Mouse (Mus musculus) megakaryocyte-erythroid progenitor cell, adult 5-6 weeks (primary cell): ENCODE results near the gene Slc22a1. TPM values are rescaled to one million over a fixed set of nuclear protein-coding genes. Genes with fewer than 3 reads are reported as not detected.

ENCODE experiments used
- ATAC-seq: replicated peaks from 2 replicates; pipeline ENCODE4 v1.8.0; 2016; ENCODE audit warnings: mild to moderate bottlenecking, inconsistent platforms; ENCODE audit not compliant: severe bottlenecking, poor library complexity, low FRiP score, low TSS enrichment
- total RNA-seq, 2 experiments: library from RNA; stranded (forward) in 1 of 2; stranded (reverse) in 1 of 2; fragments of 200-1000, 215-1000 nt in 1 of 2; fragments of >200 nt in 1 of 2; fragmentation: Nextera tagmentation in 1 of 2; gene quantifications; 2 replicates each; pipeline ENCODE4 v1.2.3; 2014 to 2017

The Slc22a1 gene
- total RNA-seq, 2 experiments from 2014 or later, result not detected

DNA sequence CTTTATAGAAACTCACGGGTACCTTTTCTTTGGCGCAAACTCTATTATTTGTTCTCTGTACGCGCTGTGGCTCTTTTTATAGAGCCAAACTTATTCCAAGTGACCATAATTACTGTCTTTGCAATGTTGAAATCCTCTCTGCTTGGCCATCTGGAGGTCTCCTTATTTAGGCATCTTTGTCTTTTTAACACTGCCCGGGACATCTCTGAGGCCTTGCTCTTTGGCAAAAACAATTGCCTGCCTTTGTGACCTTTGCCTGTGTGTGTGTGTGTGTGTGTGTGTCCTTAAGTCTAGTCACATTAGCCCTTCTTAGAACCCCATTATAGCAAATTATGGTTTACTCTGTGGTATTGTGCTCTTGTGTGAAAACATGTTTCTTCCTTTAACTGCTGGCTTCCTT is 30.2 kb downstream of the Slc22a1 start:
- ATAC-seq, result no peak

DNA sequence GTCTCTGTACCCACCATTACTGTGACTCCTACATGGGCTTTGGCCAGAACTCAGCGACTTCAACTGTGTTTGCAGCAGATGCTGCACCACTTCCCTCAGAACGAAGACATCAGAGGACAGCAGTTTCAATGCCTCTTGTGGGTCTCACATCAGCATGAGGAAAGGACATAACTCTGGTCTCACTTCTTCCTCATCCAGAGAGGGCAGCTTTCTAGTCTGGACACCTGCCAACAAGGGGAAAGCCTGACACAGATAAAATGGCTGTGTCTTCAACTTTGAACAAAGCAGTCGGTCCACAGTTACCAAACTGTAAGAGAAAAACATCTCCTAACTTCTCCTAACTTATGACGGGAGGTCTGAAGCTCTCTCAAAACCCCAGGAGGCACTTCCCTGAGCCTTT is 34.5 kb downstream of the Slc22a1 start:
- ATAC-seq, result no peak

DNA sequence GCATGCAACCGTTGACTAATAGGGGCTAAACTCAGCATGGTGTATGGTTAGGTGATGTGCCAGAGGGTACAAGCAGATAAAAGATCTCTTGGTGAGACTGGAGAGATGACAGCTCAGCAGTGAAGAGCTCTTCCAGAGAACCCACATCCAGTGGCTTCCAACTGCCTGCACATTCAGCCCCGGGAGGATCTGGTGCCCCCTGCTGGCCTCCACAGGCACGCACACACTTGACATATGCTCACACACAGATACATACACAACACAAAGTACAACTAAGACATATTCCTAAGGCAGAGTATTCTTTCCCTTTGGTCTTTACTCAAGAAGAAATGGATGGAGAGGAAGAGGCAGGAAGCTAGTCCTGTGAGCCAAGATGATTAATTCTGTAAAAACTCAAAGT is 36.0 kb downstream of the Slc22a1 start:
- no peak for ATAC-seq

DNA sequence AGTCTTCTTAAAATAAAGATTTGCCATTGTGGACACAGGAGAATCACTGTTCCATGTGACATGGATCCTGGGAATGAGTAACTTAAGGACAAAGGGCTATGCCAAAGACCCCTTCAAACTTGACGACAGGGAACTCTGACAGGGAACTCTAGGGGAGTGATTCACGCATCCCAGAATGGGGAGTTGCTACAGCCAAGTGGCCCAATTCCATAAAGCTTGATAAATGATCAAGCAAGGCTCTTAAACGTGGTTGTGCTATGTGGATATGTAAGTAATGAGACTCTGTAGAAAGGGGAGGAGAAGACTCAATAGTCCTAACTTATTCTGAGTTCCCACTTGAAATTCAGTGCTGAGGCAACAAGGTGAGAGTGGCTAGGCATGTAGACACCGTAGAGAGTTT is 40.8 kb downstream of the Slc22a1 start:
- ATAC-seq, result no peak

DNA sequence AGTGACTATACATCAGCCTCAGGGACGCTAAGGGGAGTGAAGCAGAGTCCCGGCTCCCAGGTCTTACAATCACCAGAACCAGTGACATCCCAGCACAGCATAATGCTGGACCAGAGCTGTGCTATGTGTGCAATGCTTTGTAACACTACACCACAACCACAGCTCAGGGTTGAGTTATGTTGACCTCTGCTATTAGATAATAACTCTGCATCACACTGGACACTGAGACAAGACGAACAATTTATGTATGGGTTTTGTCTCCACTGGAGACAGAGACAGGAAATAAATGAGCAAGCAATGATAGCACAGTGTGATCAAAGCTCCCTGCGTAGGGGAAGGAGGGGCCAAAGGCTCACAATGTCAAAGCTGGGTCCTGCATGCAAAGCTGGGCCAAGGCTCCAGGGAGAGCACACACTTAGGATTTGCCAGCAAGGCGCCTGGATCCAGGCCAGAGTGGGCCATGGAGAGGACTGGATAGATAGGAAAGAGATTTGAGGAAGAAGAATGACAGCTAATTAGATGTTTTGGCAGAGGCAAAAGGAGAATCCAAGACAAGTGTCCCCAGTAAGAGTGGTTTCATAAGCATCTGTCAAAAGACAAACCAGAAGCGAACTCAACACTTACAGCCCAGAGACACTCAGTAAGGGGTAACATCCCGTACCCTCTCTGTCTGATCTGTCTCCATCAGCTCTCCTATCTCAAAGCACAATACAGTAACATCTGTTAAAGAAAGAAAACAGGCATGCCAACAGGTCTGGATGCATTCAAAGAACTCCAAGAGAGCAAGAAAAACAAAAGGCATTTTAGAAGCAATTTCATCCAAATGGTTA is 43.6 kb downstream of the Slc22a1 start:
- ATAC-seq, result no peak

DNA sequence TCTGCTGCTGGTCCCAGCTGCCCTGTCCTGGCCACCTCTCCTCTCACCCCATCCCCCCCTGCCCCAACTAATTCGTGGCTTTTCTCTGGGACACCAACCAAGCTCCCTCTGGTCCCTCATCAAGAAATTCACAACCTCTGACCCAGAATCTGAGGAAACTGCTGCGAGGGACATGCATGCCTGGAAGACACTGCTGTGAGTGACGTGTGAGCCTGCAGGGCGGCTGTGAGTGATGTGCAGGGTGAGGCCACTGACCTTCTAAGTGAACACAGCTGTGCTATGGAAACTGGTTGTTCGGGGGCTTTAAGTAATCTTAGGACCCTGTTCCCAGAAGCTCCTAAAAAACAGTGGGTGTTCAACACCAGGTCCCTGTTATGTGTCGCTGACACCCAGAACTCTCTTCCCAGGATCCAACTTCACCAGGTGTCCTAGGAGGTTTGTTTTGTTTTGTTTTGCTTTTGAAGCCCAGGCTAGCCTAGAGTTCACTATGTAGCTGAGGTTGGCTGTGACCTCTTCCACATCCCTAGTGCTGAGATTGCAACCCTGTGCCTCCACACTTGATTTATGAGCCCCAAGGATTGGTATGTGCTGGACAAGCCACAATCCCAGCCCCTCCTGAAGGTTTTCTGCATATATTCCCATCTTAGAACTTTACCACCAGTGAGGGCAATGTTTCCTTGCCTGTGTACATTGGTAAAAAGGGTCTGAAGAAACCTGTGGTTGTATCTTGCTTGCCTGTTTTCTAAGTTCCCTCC is 44.5 kb downstream of the Slc22a1 start:
- ATAC-seq, result no peak

DNA sequence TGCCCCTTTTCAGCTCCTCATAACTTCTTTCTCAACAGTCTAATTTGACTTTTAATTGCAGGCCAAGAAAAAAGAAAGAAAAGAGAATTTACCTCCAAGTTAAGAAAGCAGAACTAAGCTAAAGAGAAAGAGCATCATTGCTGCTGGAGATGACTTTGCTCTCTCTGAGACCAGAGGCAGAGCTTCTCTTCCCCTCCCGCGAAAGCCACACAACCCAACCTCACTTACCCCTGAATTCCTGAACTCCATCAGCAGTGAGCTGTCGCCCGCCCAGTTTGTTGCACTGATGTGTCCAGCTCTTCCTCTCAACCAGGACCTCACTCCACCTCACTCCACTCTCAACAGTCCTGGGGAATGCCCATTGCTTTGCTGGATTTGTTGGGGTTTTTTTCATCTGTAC is 47.6 kb downstream of the Slc22a1 start:
- ATAC-seq, result no peak

DNA sequence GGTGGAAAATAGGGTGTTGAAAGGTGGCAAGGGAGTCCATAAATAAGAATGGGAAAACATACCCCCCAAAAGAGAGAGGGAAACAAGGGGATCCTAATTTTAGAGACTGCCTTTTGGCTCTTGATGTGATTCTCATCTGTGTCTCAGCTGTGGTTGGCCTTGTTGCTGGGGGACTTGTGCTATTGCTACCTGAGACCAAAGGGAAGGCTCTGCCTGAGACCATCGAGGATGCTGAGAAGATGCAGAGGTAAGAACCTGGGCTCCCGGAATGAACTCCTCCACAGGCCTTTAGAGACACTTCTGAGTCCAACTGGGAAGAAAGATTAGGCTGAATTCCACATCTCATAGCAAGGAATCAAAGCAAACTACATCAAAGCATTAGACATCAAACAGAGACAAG is 56.0 kb downstream of the Slc22a1 start:
- ATAC-seq, result no peak

DNA sequence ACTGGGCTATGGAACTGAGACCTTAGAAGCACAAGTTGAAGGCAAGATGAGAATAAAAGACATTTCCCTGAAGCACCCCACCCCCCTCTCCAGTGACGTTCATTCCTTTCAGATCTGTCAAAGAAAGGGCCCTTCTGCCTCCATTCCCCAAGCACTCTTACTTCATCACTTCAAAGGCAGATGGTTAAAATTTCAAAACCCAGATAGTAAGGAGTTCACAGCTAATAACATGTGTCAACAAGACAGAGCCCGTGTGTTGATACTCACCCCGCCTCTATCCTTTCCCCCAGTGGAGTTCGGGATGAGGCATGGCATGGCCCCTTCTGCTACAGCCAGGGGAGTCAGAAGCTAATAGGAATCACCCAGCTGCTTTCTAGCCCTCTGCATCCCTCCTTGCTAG is 60.2 kb downstream of the Slc22a1 start:
- no peak for ATAC-seq

DNA sequence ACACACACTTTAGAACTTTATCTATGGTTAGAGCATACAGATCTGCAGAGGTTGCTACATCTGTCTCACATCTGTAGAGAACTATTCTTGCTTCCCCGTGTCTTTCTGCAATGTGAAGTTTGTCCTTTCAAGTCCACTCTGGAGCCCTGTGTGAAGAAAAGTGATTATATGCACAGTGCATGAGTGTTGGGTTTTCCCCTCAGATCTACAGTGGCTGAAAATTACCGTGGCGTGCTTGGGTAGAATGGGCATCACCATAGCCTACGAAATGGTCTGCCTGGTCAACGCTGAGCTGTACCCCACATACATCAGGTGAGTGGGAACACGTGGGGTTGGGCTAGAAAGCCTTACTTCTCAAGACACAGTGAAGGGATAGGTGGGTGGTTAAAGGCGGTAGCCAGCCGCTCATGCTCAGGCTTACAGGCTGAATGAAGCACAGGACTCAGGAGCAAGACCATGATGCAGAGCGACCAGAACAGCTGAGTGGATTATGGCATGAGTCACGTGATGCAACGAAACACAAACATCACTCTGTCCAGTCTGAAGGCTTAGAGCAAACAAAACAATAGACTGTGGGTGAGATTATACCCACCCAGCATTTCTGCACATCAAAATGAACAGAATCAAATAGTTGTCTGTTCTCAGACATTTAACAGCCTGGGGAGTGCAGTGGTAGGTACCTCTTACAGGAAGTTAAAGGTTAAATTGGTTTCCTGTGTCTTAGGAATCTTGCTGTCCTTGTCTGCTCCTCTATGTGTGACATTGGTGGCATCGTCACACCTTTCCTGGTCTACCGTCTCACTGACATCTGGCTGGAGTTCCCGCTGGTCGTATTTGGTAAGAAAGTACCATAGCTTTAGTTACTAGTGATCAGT is 60.9 kb downstream of the Slc22a1 start:
- no peak for ATAC-seq

DNA sequence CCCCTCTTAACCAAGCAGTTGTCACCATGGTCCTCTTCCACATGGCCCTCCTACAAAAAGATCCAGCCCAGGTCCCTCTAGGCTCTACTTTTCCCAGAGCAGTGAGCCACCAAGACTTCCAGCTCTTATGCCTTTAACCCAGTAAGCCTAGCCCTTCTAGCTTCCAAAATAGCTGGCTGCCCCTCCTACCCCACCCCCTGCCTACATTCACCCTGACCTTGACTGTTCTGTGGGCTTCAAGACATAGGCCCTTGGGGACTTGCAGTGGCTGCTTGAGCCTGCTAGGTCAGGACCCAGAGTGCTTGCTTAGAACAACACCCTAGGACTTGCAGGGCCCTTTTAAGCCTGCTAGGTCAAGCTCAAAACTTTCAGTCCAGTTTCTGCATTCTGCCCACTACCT is 68.4 kb downstream of the Slc22a1 start:
- no peak for ATAC-seq

DNA sequence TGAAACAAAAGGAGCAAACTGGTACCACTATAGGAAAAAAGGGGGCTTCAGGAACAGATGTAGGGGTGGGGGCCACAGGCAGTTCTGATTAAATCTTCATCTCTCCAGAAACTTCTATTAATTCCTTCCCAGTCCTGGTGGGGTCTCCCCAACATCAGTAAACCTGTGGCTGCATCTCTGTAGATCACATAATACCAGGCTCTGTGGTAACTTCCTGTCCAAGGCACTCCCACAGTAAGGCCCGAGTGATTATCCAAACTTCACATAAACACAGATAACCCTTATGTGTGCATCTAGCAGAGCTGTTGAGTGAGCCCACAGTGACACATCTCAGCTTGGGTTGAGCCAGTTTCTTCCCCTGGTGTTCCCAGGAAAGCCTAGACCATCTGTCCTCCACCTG is 69.0 kb downstream of the Slc22a1 start:
- no peak for ATAC-seq

Other genes starting within 250 kb of the Slc22a1 start
- gene Slc22a3, start 168.1 kb downstream of the Slc22a1 start, total RNA-seq (2014; fragmentation: Nextera tagmentation), result 26.2 and 42.0 TPM in 2 replicates
- 27.4 and 29.7 TPM in 2 replicates for gene Slc22a3, start 168.1 kb downstream of the Slc22a1 start, total RNA-seq (2017)
- gene Slc22a2, start 91.7 kb downstream of the Slc22a1 start, total RNA-seq (2014; fragmentation: Nextera tagmentation), result not detected in 2 replicates
- not detected in 2 replicates for gene Slc22a2, start 91.7 kb downstream of the Slc22a1 start, total RNA-seq (2017)
- gene Igf2r, start 93.8 kb upstream of the Slc22a1 start, total RNA-seq (2014; fragmentation: Nextera tagmentation), result 10.2 and 14.0 TPM in 2 replicates
- gene Igf2r, start 93.8 kb upstream of the Slc22a1 start, total RNA-seq (2017), result 15.3 and 19.7 TPM in 2 replicates
- not detected in 2 replicates for gene Mas1, start 192.3 kb upstream of the Slc22a1 start, total RNA-seq (2014; fragmentation: Nextera tagmentation)
- gene Mas1, start 192.3 kb upstream of the Slc22a1 start, total RNA-seq (2017), result not detected in 2 replicates
- gene Mrgprh, start 200.2 kb upstream of the Slc22a1 start, total RNA-seq (2014; fragmentation: Nextera tagmentation), result not detected in 2 replicates
- gene Mrgprh, start 200.2 kb upstream of the Slc22a1 start, total RNA-seq (2017), result not detected in 2 replicates
- gene Pnldc1, start 234.4 kb upstream of the Slc22a1 start, total RNA-seq (2014; fragmentation: Nextera tagmentation), result 12.4 TPM in 1 of 2 replicates, not detected in the other
- 0.15 TPM in 1 of 2 replicates, not detected in the other for gene Pnldc1, start 234.4 kb upstream of the Slc22a1 start, total RNA-seq (2017)
- 481 and 497 TPM in 2 replicates for gene Tcp1, start 239.9 kb upstream of the Slc22a1 start, total RNA-seq (2014; fragmentation: Nextera tagmentation)
- gene Tcp1, start 239.9 kb upstream of the Slc22a1 start, total RNA-seq (2017), result 1,112 and 1,392 TPM in 2 replicates
- 165 and 221 TPM in 2 replicates for gene Mrpl18, start 240.5 kb upstream of the Slc22a1 start, total RNA-seq (2014; fragmentation: Nextera tagmentation)
- gene Mrpl18, start 240.5 kb upstream of the Slc22a1 start, total RNA-seq (2017), result 214 and 219 TPM in 2 replicates